Mouse (Mus musculus) bone marrow, adult 2 months (tissue): ENCODE measurements around the gene Cspg4.

Experiments used
- CTCF ChIP-seq: fragments of 200-500 bp; IDR thresholded peaks from 2 replicates; pipeline ENCODE4 v1.5.1; 2011; ENCODE audit warnings: low read length, control low read depth; ENCODE audit not compliant: control insufficient read depth, insufficient read depth
- POLR2A ChIP-seq: fragments of 200-500 bp; IDR thresholded peaks from 2 replicates; pipeline ENCODE4 v1.6.1; 2011; ENCODE audit warnings: low read depth, mild to moderate bottlenecking, control low read depth, low read length, borderline replicate concordance; ENCODE audit not compliant: control insufficient read depth

- no peak for TF ChIP-seq POLR2A
- no peak for TF ChIP-seq CTCF
These were observed 38.8 kb downstream of the Cspg4 start for GRCm38 (mm10) chr9:56903662-56904061.
